Mouse (Mus musculus): Measurements from ENCODE around the gene Rnase10. TPM values are rescaled to one million over a fixed set of nuclear protein-coding genes. Genes with fewer than 3 reads are reported as not detected.
"Not testable (repeated sequence)": the region's sequence is repeated elsewhere in the genome, so short reads cannot be mapped to it uniquely, and the experiment has no call there.

Gene Rnase10
- polyA plus RNA-seq, 1 experiment from 2014 or later = 0.21 TPM

GRCm38 (mm10) chr14:50997999-50998666 is 9.4 kb upstream of the Rnase10 start:
- Histone ChIP-seq H3K27me3 (ENCODE audit: control insufficient read depth, insufficient read depth, low read length) (no peaks in the 10 kb centered on the region), H3K4me2 (ENCODE audit: low read depth, low read length) (no peak overlapping the region), H3K4me1 (ENCODE audit: control insufficient read depth, insufficient read depth, low read length) (0 out of 2 replicates have a peak, but pooled peaks cover 2% of the 10 kb centered on the region), H3K27ac (ENCODE audit: low read length) (peak overlapping the region; percentile 57), H3K36me3 (ENCODE audit: control insufficient read depth, insufficient read depth) (no peaks in the 10 kb centered on the region), H3K9me3 (replicated peaks; ENCODE audit: control insufficient read depth, low read length) (no peaks in the 10 kb centered on the region), H3K4me3 (ENCODE audit: low read length) (no peak overlapping the region), H3K9ac (ENCODE audit: low read length) (no peak overlapping the region)
- ATAC-seq (replicated peaks; ENCODE audit: extremely low read depth, insufficient read depth, low FRiP score) = peak; percentile 58; the same call in 1 of the 2 replicates
- 43% methylated on average over 2 of the region's 2 CpGs for WGBS

- no peaks in the 10 kb centered on the region for H3K36me3 ChIP-seq (ENCODE audit: control insufficient read depth, insufficient read depth)
- peak; percentile 86 for ATAC-seq (replicated peaks; ENCODE audit: extremely low read depth, insufficient read depth, low FRiP score)
- peak overlapping the region; percentile 36 for H3K4me2 ChIP-seq (ENCODE audit: low read depth, low read length)
- H3K27ac ChIP-seq (ENCODE audit: low read length) = peak overlapping the region; percentile 96
- peaks cover 22% of the 10 kb centered on the region for H3K4me1 ChIP-seq (ENCODE audit: control insufficient read depth, insufficient read depth, low read length)
- no peaks in the 10 kb centered on the region for H3K27me3 ChIP-seq (ENCODE audit: control insufficient read depth, insufficient read depth, low read length)
- WGBS = 26% methylated on average over 13 of the region's 13 CpGs
- H3K9ac ChIP-seq (ENCODE audit: low read length) = peak overlapping the region; percentile 57; the same call in 1 of the 2 replicates
- H3K4me3 ChIP-seq (ENCODE audit: low read length) = no peak overlapping the region
- 0 out of 2 replicates have a peak, but pooled peaks cover 4% of the 10 kb centered on the region for H3K9me3 ChIP-seq (replicated peaks; ENCODE audit: control insufficient read depth, low read length)
Measured at GRCm38 (mm10) chr14:51007914-51008713, 563 bp downstream of the Rnase10 start.

GRCm38 (mm10) chr14:51008781-51009180 is 1.2 kb downstream of the Rnase10 start:
- Histone ChIP-seq H3K4me2 (ENCODE audit: low read depth, low read length) (peak overlapping the region; percentile 36), H3K9ac (ENCODE audit: low read length) (no peak overlapping the region)
- ATAC-seq (replicated peaks; ENCODE audit: extremely low read depth, insufficient read depth, low FRiP score) = no peak

GRCm38 (mm10) chr14:51009572-51009971 is 2.0 kb downstream of the Rnase10 start:
- H3K9ac ChIP-seq (ENCODE audit: low read length) = no peak overlapping the region
- peak overlapping the region; percentile 96 for H3K27ac ChIP-seq (ENCODE audit: low read length)
- no peak overlapping the region for H3K4me3 ChIP-seq (ENCODE audit: low read length)
- H3K9me3 ChIP-seq (replicated peaks; ENCODE audit: control insufficient read depth, low read length) = 0 out of 2 replicates have a peak, but pooled peaks cover 4% of the 10 kb centered on the region
- peaks cover 22% of the 10 kb centered on the region for H3K4me1 ChIP-seq (ENCODE audit: control insufficient read depth, insufficient read depth, low read length)
- ATAC-seq (replicated peaks; ENCODE audit: extremely low read depth, insufficient read depth, low FRiP score) = no peak
- H3K4me2 ChIP-seq (ENCODE audit: low read depth, low read length) = no peak overlapping the region
- no peaks in the 10 kb centered on the region for H3K36me3 ChIP-seq (ENCODE audit: control insufficient read depth, insufficient read depth)
- H3K27me3 ChIP-seq (ENCODE audit: control insufficient read depth, insufficient read depth, low read length) = no peaks in the 10 kb centered on the region
- 88% methylated on average over 6 of the region's 6 CpGs for WGBS

More at GRCm38 (mm10) chr14:51008781-51009180, 1.2 kb downstream of the Rnase10 start:
- WGBS = 70% methylated on average over 4 of the region's 4 CpGs
- Histone ChIP-seq H3K9me3 (replicated peaks; ENCODE audit: control insufficient read depth, low read length) (0 out of 2 replicates have a peak, but pooled peaks cover 4% of the 10 kb centered on the region), H3K36me3 (ENCODE audit: control insufficient read depth, insufficient read depth) (no peaks in the 10 kb centered on the region), H3K27me3 (ENCODE audit: control insufficient read depth, insufficient read depth, low read length) (no peaks in the 10 kb centered on the region), H3K27ac (ENCODE audit: low read length) (peak overlapping the region; percentile 96), H3K4me1 (ENCODE audit: control insufficient read depth, insufficient read depth, low read length) (peaks cover 22% of the 10 kb centered on the region), H3K4me3 (ENCODE audit: low read length) (no peak overlapping the region)

GRCm38 (mm10) chr14:51014724-51015123 is 7.2 kb downstream of the Rnase10 start:
- WGBS = 75% methylated on average over 3 of the region's 3 CpGs
- not testable (repeated sequence) for H3K4me2 ChIP-seq (ENCODE audit: low read depth, low read length); H3K9me3 ChIP-seq (replicated peaks; ENCODE audit: control insufficient read depth, low read length); H3K4me3 ChIP-seq (ENCODE audit: low read length); H3K9ac ChIP-seq (ENCODE audit: low read length); H3K27me3 ChIP-seq (ENCODE audit: control insufficient read depth, insufficient read depth, low read length); ATAC-seq (replicated peaks; ENCODE audit: extremely low read depth, insufficient read depth, low FRiP score); H3K27ac ChIP-seq (ENCODE audit: low read length); H3K36me3 ChIP-seq (ENCODE audit: control insufficient read depth, insufficient read depth); H3K4me1 ChIP-seq (ENCODE audit: control insufficient read depth, insufficient read depth, low read length)

- no peak for ATAC-seq (replicated peaks; ENCODE audit: extremely low read depth, insufficient read depth, low FRiP score)
- Histone ChIP-seq H3K4me2 (ENCODE audit: low read depth, low read length) (no peak overlapping the region), H3K4me1 (ENCODE audit: control insufficient read depth, insufficient read depth, low read length) (peaks cover 5% of the 10 kb centered on the region), H3K4me3 (ENCODE audit: low read length) (no peak overlapping the region), H3K36me3 (ENCODE audit: control insufficient read depth, insufficient read depth) (no peaks in the 10 kb centered on the region), H3K27me3 (ENCODE audit: control insufficient read depth, insufficient read depth, low read length) (no peaks in the 10 kb centered on the region), H3K27ac (ENCODE audit: low read length) (no peak overlapping the region), H3K9me3 (replicated peaks; ENCODE audit: control insufficient read depth, low read length) (peaks cover 9% of the 10 kb centered on the region; the same call in 1 of the 2 replicates), H3K9ac (ENCODE audit: low read length) (no peak overlapping the region)
Measured at GRCm38 (mm10) chr14:51015780-51016179, 8.2 kb downstream of the Rnase10 start.

- no peak for ATAC-seq (replicated peaks; ENCODE audit: extremely low read depth, insufficient read depth, low FRiP score)
Measured at GRCm38 (mm10) chr14:51017256-51017655, 9.7 kb downstream of the Rnase10 start.

GRCm38 (mm10) chr14:51023457-51023856 is 15.9 kb downstream of the Rnase10 start:
- Histone ChIP-seq H3K36me3 (ENCODE audit: control insufficient read depth, insufficient read depth) (no peaks in the 10 kb centered on the region), H3K4me2 (ENCODE audit: low read depth, low read length) (no peak overlapping the region), H3K27me3 (ENCODE audit: control insufficient read depth, insufficient read depth, low read length) (no peaks in the 10 kb centered on the region), H3K9me3 (replicated peaks; ENCODE audit: control insufficient read depth, low read length) (peaks cover 6% of the 10 kb centered on the region; the same call in 1 of the 2 replicates), H3K4me1 (ENCODE audit: control insufficient read depth, insufficient read depth, low read length) (no peaks in the 10 kb centered on the region), H3K9ac (ENCODE audit: low read length) (no peak overlapping the region), H3K4me3 (ENCODE audit: low read length) (no peak overlapping the region), H3K27ac (ENCODE audit: low read length) (no peak overlapping the region)
- WGBS = 81% methylated on average over 4 of the region's 4 CpGs
- ATAC-seq (replicated peaks; ENCODE audit: extremely low read depth, insufficient read depth, low FRiP score) = no peak

More at GRCm38 (mm10) chr14:51017256-51017655, 9.7 kb downstream of the Rnase10 start:
- Histone ChIP-seq H3K9me3 (replicated peaks; ENCODE audit: control insufficient read depth, low read length) (peaks cover 6% of the 10 kb centered on the region; the same call in 1 of the 2 replicates), H3K4me2 (ENCODE audit: low read depth, low read length) (no peak overlapping the region), H3K4me1 (ENCODE audit: control insufficient read depth, insufficient read depth, low read length) (peaks cover 5% of the 10 kb centered on the region), H3K27me3 (ENCODE audit: control insufficient read depth, insufficient read depth, low read length) (no peaks in the 10 kb centered on the region), H3K27ac (ENCODE audit: low read length) (peak overlapping the region; percentile 57; the same call in 1 of the 2 replicates), H3K9ac (ENCODE audit: low read length) (no peak overlapping the region), H3K4me3 (ENCODE audit: low read length) (no peak overlapping the region), H3K36me3 (ENCODE audit: control insufficient read depth, insufficient read depth) (no peaks in the 10 kb centered on the region)
- WGBS = 36% methylated on average over 3 of the region's 3 CpGs

GRCm38 (mm10) chr14:51024820-51025219 is 17.3 kb downstream of the Rnase10 start:
- Histone ChIP-seq H3K4me2 (ENCODE audit: low read depth, low read length) (no peak overlapping the region), H3K27me3 (ENCODE audit: control insufficient read depth, insufficient read depth, low read length) (no peaks in the 10 kb centered on the region), H3K27ac (ENCODE audit: low read length) (no peak overlapping the region), H3K9ac (ENCODE audit: low read length) (no peak overlapping the region), H3K36me3 (ENCODE audit: control insufficient read depth, insufficient read depth) (no peaks in the 10 kb centered on the region), H3K4me3 (ENCODE audit: low read length) (no peak overlapping the region), H3K4me1 (ENCODE audit: control insufficient read depth, insufficient read depth, low read length) (no peaks in the 10 kb centered on the region), H3K9me3 (replicated peaks; ENCODE audit: control insufficient read depth, low read length) (peaks cover 3% of the 10 kb centered on the region; the same call in 1 of the 2 replicates)
- 55% methylated on average over 1 of the region's 1 CpGs for WGBS
- no peak for ATAC-seq (replicated peaks; ENCODE audit: extremely low read depth, insufficient read depth, low FRiP score)

All from heart, embryonic 16.5 days (tissue).